Mouse (Mus musculus) liver, adult 2 months (tissue): ENCODE measurements at regions not wholly inside any gene's neighbourhood (a gene's known extent, or its start where the extent isn't known, plus 50 kb on each side); places are given as distances from the start of the nearest gene placed in this dataset.

Source experiments
- CTCF ChIP-seq: fragments of 200-500 bp; IDR thresholded peaks from 2 replicates; pipeline ENCODE4 v1.5.1; 2011; ENCODE audit warnings: low read depth, low read length, control low read depth
- POLR2A ChIP-seq: fragments of 200-500 bp; IDR thresholded peaks from 2 replicates; pipeline ENCODE4 v1.6.1; 2011; ENCODE audit warnings: low read length, control low read depth; ENCODE audit not compliant: insufficient read depth; ENCODE audit errors: extremely low read depth

GRCm38 (mm10) chr2:75087164-75087563 is 261.6 kb downstream of the Mtx2 start:
- no peak for TF ChIP-seq CTCF
- TF ChIP-seq POLR2A = no peak
